Mouse (Mus musculus): ENCODE data around the gene Vwa1. TPM values are rescaled to one million over a fixed set of nuclear protein-coding genes. Genes with fewer than 3 reads are reported as not detected.

Gene Vwa1
- polyA plus RNA-seq, 1 experiment from 2014 or later: 0.49 TPM

GRCm38 (mm10) chr4:155777816-155778215 is 3.3 kb upstream of the Vwa1 start:
- no peak overlapping the region for H3K4me3 ChIP-seq
- no peak overlapping the region for H3K4me2 ChIP-seq
- 61% methylated on average over 2 of the region's 2 CpGs for WGBS (ENCODE audit: insufficient replicate concordance)
- no peak overlapping the region for H3K9ac ChIP-seq
- peaks cover 30% of the 10 kb centered on the region for H3K4me1 ChIP-seq
- H3K27ac ChIP-seq: no peak overlapping the region
- H3K36me3 ChIP-seq: no peaks in the 10 kb centered on the region
- H3K9me3 ChIP-seq (replicated peaks): no peaks in the 10 kb centered on the region
- H3K27me3 ChIP-seq (replicated peaks): peaks cover 84% of the 10 kb centered on the region
- ATAC-seq: no peak

- WGBS (ENCODE audit: insufficient replicate concordance): 19% methylated on average over 2 of the region's 2 CpGs
- no peaks in the 10 kb centered on the region for H3K36me3 ChIP-seq
- no peaks in the 10 kb centered on the region for H3K9me3 ChIP-seq (replicated peaks)
- H3K4me3 ChIP-seq: no peak overlapping the region
- peaks cover 84% of the 10 kb centered on the region for H3K27me3 ChIP-seq (replicated peaks)
- H3K9ac ChIP-seq: no peak overlapping the region
- H3K4me2 ChIP-seq: no peak overlapping the region
- no peak overlapping the region for H3K27ac ChIP-seq
- peaks cover 30% of the 10 kb centered on the region for H3K4me1 ChIP-seq
- no peak for ATAC-seq
These were observed 2.3 kb upstream of the Vwa1 start for GRCm38 (mm10) chr4:155776704-155777335.

- Histone ChIP-seq H3K27me3 (replicated peaks) (peaks cover 87% of the 10 kb centered on the region), H3K27ac (no peak overlapping the region), H3K4me1 (peaks cover 30% of the 10 kb centered on the region), H3K9me3 (replicated peaks) (no peaks in the 10 kb centered on the region), H3K4me3 (no peak overlapping the region), H3K4me2 (no peak overlapping the region), H3K9ac (no peak overlapping the region), H3K36me3 (no peaks in the 10 kb centered on the region)
- WGBS (ENCODE audit: insufficient replicate concordance): 60% methylated on average over 3 of the region's 3 CpGs
- no peak for ATAC-seq
These were observed 1.4 kb upstream of the Vwa1 start for GRCm38 (mm10) chr4:155775855-155776254.

GRCm38 (mm10) chr4:155774971-155775740 is 658 bp upstream of the Vwa1 start:
- Histone ChIP-seq H3K4me2 (peak overlapping the region; percentile 73), H3K27ac (no peak overlapping the region), H3K27me3 (replicated peaks) (peaks cover 87% of the 10 kb centered on the region), H3K9me3 (replicated peaks) (no peaks in the 10 kb centered on the region), H3K9ac (0 out of 2 replicates have a peak overlapping the region, but pooled peaks have one; percentile 46), H3K4me1 (peaks cover 35% of the 10 kb centered on the region), H3K4me3 (peak overlapping the region; percentile 47; the same call in 1 of the 2 replicates), H3K36me3 (no peaks in the 10 kb centered on the region)
- ATAC-seq: no peak
- 43% methylated on average over 9 of the region's 9 CpGs for WGBS (ENCODE audit: insufficient replicate concordance)

- peaks cover 45% of the 10 kb centered on the region for H3K4me1 ChIP-seq
- H3K36me3 ChIP-seq: no peaks in the 10 kb centered on the region
- peak overlapping the region; percentile 73; the same call in 1 of the 2 replicates for H3K4me2 ChIP-seq
- peaks cover 75% of the 10 kb centered on the region for H3K27me3 ChIP-seq (replicated peaks)
- H3K27ac ChIP-seq: no peak overlapping the region
- no peak for ATAC-seq
- 0 out of 2 replicates have a peak overlapping the region, but pooled peaks have one; percentile 47 for H3K4me3 ChIP-seq
- WGBS (ENCODE audit: insufficient replicate concordance): 27% methylated on average over 5 of the region's 5 CpGs
- no peaks in the 10 kb centered on the region for H3K9me3 ChIP-seq (replicated peaks)
- H3K9ac ChIP-seq: peak overlapping the region; percentile 46
These were observed 991 bp downstream of the Vwa1 start for GRCm38 (mm10) chr4:155773335-155774078.

- H3K9me3 ChIP-seq (replicated peaks): no peaks in the 10 kb centered on the region
- no peaks in the 10 kb centered on the region for H3K36me3 ChIP-seq
- H3K4me1 ChIP-seq: peaks cover 43% of the 10 kb centered on the region
- H3K4me3 ChIP-seq: no peak overlapping the region
- H3K9ac ChIP-seq: no peak overlapping the region
- H3K27ac ChIP-seq: no peak overlapping the region
- 69% methylated on average over 13 of the region's 13 CpGs for WGBS (ENCODE audit: insufficient replicate concordance)
- no peak overlapping the region for H3K4me2 ChIP-seq
- H3K27me3 ChIP-seq (replicated peaks): peaks cover 71% of the 10 kb centered on the region
- ATAC-seq: no peak
These were observed 1.7 kb downstream of the Vwa1 start for GRCm38 (mm10) chr4:155772786-155773185.

GRCm38 (mm10) chr4:155771706-155772105 is 2.8 kb downstream of the Vwa1 start:
- peaks cover 63% of the 10 kb centered on the region for H3K27me3 ChIP-seq (replicated peaks)
- H3K4me2 ChIP-seq: no peak overlapping the region
- H3K4me3 ChIP-seq: no peak overlapping the region
- no peak overlapping the region for H3K27ac ChIP-seq
- H3K4me1 ChIP-seq: peaks cover 34% of the 10 kb centered on the region
- ATAC-seq: no peak
- no peaks in the 10 kb centered on the region for H3K36me3 ChIP-seq
- H3K9ac ChIP-seq: no peak overlapping the region
- WGBS (ENCODE audit: insufficient replicate concordance): 73% methylated on average over 2 of the region's 2 CpGs
- no peaks in the 10 kb centered on the region for H3K9me3 ChIP-seq (replicated peaks)

GRCm38 (mm10) chr4:155770626-155771025 is 3.9 kb downstream of the Vwa1 start:
- Histone ChIP-seq H3K36me3 (no peaks in the 10 kb centered on the region), H3K4me2 (peak overlapping the region; percentile 94), H3K27ac (0 out of 2 replicates have a peak overlapping the region, but pooled peaks have one; percentile 60), H3K9ac (peak overlapping the region; percentile 80), H3K27me3 (replicated peaks) (peaks cover 53% of the 10 kb centered on the region), H3K4me1 (peaks cover 33% of the 10 kb centered on the region), H3K4me3 (peak overlapping the region; percentile 68), H3K9me3 (replicated peaks) (no peaks in the 10 kb centered on the region)
- no peak; the same call in 1 of the 2 replicates for ATAC-seq
- 49% methylated on average over 24 of the region's 24 CpGs for WGBS (ENCODE audit: insufficient replicate concordance)

- Histone ChIP-seq H3K4me2 (peak overlapping the region; percentile 94), H3K4me1 (peaks cover 28% of the 10 kb centered on the region), H3K36me3 (no peaks in the 10 kb centered on the region), H3K9ac (peak overlapping the region; percentile 80), H3K27ac (peak overlapping the region; percentile 60), H3K9me3 (replicated peaks) (no peaks in the 10 kb centered on the region), H3K27me3 (replicated peaks) (peaks cover 46% of the 10 kb centered on the region), H3K4me3 (peak overlapping the region; percentile 68)
- ATAC-seq: peak; percentile 87
- WGBS (ENCODE audit: insufficient replicate concordance): 0% methylated on average over 39 of the region's 39 CpGs
These were observed 4.5 kb downstream of the Vwa1 start for GRCm38 (mm10) chr4:155769880-155770512.

GRCm38 (mm10) chr4:155769496-155769879 is 5.0 kb downstream of the Vwa1 start:
- Histone ChIP-seq H3K27me3 (replicated peaks) (peaks cover 41% of the 10 kb centered on the region), H3K36me3 (no peaks in the 10 kb centered on the region), H3K4me2 (peak overlapping the region; percentile 94), H3K4me3 (peak overlapping the region; percentile 68), H3K9ac (peak overlapping the region; percentile 80), H3K9me3 (replicated peaks) (no peaks in the 10 kb centered on the region), H3K27ac (0 out of 2 replicates have a peak overlapping the region, but pooled peaks have one; percentile 60), H3K4me1 (peaks cover 23% of the 10 kb centered on the region)
- ATAC-seq: no peak
- 59% methylated on average over 5 of the region's 5 CpGs for WGBS (ENCODE audit: insufficient replicate concordance)

GRCm38 (mm10) chr4:155762357-155762756 is 12.1 kb downstream of the Vwa1 start:
- Histone ChIP-seq H3K9ac (peak overlapping the region; percentile 85; the same call in 1 of the 2 replicates), H3K4me2 (peak overlapping the region; percentile 95; the same call in 1 of the 2 replicates), H3K4me3 (no peak overlapping the region), H3K9me3 (replicated peaks) (no peaks in the 10 kb centered on the region), H3K27ac (no peak overlapping the region), H3K4me1 (peaks cover 37% of the 10 kb centered on the region), H3K27me3 (replicated peaks) (no peaks in the 10 kb centered on the region), H3K36me3 (peaks cover 18% of the 10 kb centered on the region)
- 63% methylated on average over 3 of the region's 3 CpGs for WGBS (ENCODE audit: insufficient replicate concordance)
- ATAC-seq: no peak

Measured in liver, embryonic 12.5 days (tissue).